Mouse (Mus musculus) lung, embryonic 14.5 days (tissue): Measurements from ENCODE around the gene H1foo. TPM values are rescaled to one million over a fixed set of nuclear protein-coding genes. Genes with fewer than 3 reads are reported as not detected.

Experiments
- ATAC-seq: fragments of 200-750 bp; cut with Nextera tagmentation; 2 replicates; pipeline ENCODE4 v1.8.0; 2017; ENCODE audit warnings: mild to moderate bottlenecking, moderate TSS enrichment, moderate library complexity; ENCODE audit not compliant: insufficient read depth
- DNase-seq: peaks from one replicate; pipeline ENCODE4 v3.0.0-alpha.2; 2015
- H3K27ac ChIP-seq: fragments of 300-500 bp; sonication (generic); 2 replicates; pipeline ENCODE4 v1.5.1; 2014; ENCODE audit warnings: low read depth, mild to moderate bottlenecking, moderate library complexity
- H3K27me3 ChIP-seq: fragments of 300-500 bp; sonication (generic); 2 replicates; pipeline ENCODE4 v1.6.1; 2014; ENCODE audit warnings: low read length, control low read depth; ENCODE audit not compliant: insufficient read depth
- H3K36me3 ChIP-seq: fragments of 300-500 bp; sonication (generic); 2 replicates; pipeline ENCODE4 v1.6.1; 2014; ENCODE audit warnings: control low read depth; ENCODE audit not compliant: insufficient read depth
- H3K4me1 ChIP-seq: fragments of 300-500 bp; sonication (generic); 2 replicates; pipeline ENCODE4 v1.6.1; 2014; ENCODE audit warnings: antibody characterized with exemption, control low read depth; ENCODE audit not compliant: insufficient read depth
- H3K4me2 ChIP-seq: fragments of 300-500 bp; sonication (generic); 2 replicates; pipeline ENCODE4 v1.6.1; 2014; ENCODE audit warnings: mild to moderate bottlenecking
- H3K4me3 ChIP-seq: fragments of 300-500 bp; sonication (generic); 2 replicates; pipeline ENCODE4 v1.5.1; 2014; ENCODE audit warnings: low read depth, low read length
- H3K9ac ChIP-seq: fragments of 300-500 bp; sonication (generic); 2 replicates; pipeline ENCODE4 v1.6.1; 2014
- H3K9me3 ChIP-seq: fragments of 300-500 bp; sonication (generic); 2 replicates; pipeline ENCODE4 v1.6.1; 2016; ENCODE audit warnings: low read depth, low read length, control low read depth
- CTCF ChIP-seq: IDR thresholded peaks from 2 replicates; pipeline ENCODE4 v1.5.1; 2016; ENCODE audit warnings: antibody characterized with exemption, low read depth
- WGBS: fragments of 180-500 bp; shearing (Covaris S2); extraction: QIAGEN DNeasy Blood & Tissue Kit; methylation state at CpG from one replicate; pipeline ENCODE4 v1.1.7; 2014; 5-methylcytosine and 5-hydroxymethylcytosine counted together
- polyA plus RNA-seq: library from polyadenylated mRNA; unstranded; fragments of >200 nt; fragmentation: Nextera tagmentation; extraction: Ambion mirVana; gene quantifications from 2 replicates; pipeline ENCODE4 v1.2.1, GENCODE M21; 2014

H1foo gene
- polyA plus RNA-seq, 1 experiment from 2014 or later: not detected

- no peak for DNase-seq
- H3K27me3 ChIP-seq: no peaks in the 10 kb centered on the region
- ATAC-seq: no peak
- H3K9me3 ChIP-seq: no peaks in the 10 kb centered on the region
- peaks cover 37% of the 10 kb centered on the region for H3K4me1 ChIP-seq
- no peak overlapping the region for H3K4me3 ChIP-seq
- no peak for TF ChIP-seq CTCF
- no peak overlapping the region for H3K27ac ChIP-seq
- H3K9ac ChIP-seq: no peak overlapping the region
- 91% methylated on average over 19 of the region's 19 CpGs for WGBS
- H3K4me2 ChIP-seq: no peak overlapping the region
- peaks cover 85% of the 10 kb centered on the region for H3K36me3 ChIP-seq
Measured at GRCm38 (mm10) chr6:115960322-115960721, 15.6 kb downstream of the H1foo start.

GRCm38 (mm10) chr6:115961743-115962142 is 17.0 kb downstream of the H1foo start:
- no peak for ATAC-seq
- H3K36me3 ChIP-seq: peaks cover 90% of the 10 kb centered on the region
- no peak overlapping the region for H3K4me2 ChIP-seq
- TF ChIP-seq CTCF: no peak
- H3K9ac ChIP-seq: no peak overlapping the region
- DNase-seq: no peak
- 80% methylated on average over 3 of the region's 3 CpGs for WGBS
- H3K9me3 ChIP-seq: no peaks in the 10 kb centered on the region
- peaks cover 27% of the 10 kb centered on the region for H3K4me1 ChIP-seq
- H3K4me3 ChIP-seq: no peak overlapping the region
- H3K27ac ChIP-seq: no peak overlapping the region
- H3K27me3 ChIP-seq: no peaks in the 10 kb centered on the region

- Histone ChIP-seq H3K9me3 (no peaks in the 10 kb centered on the region), H3K27me3 (no peaks in the 10 kb centered on the region), H3K27ac (no peak overlapping the region), H3K9ac (no peak overlapping the region), H3K4me3 (no peak overlapping the region), H3K36me3 (peaks cover 93% of the 10 kb centered on the region), H3K4me2 (no peak overlapping the region), H3K4me1 (peaks cover 22% of the 10 kb centered on the region)
- TF ChIP-seq CTCF: peak; percentile 69
- DNase-seq (no peak), ATAC-seq (no peak)
- WGBS: 55% methylated on average over 23 of the region's 23 CpGs
Measured at GRCm38 (mm10) chr6:115962439-115963085, 17.8 kb downstream of the H1foo start.

- H3K27ac ChIP-seq: no peak overlapping the region
- 63% methylated on average over 9 of the region's 9 CpGs for WGBS
- no peaks in the 10 kb centered on the region for H3K27me3 ChIP-seq
- H3K9ac ChIP-seq: no peak overlapping the region
- peaks cover 11% of the 10 kb centered on the region for H3K4me1 ChIP-seq
- no peaks in the 10 kb centered on the region for H3K9me3 ChIP-seq
- H3K4me3 ChIP-seq: no peak overlapping the region
- peaks cover 97% of the 10 kb centered on the region for H3K36me3 ChIP-seq
- ATAC-seq: no peak
- DNase-seq: no peak
- TF ChIP-seq CTCF: no peak
- H3K4me2 ChIP-seq: no peak overlapping the region
Measured at GRCm38 (mm10) chr6:115963656-115964055, 18.9 kb downstream of the H1foo start.

- WGBS: 93% methylated on average over 19 of the region's 19 CpGs
- peaks cover 96% of the 10 kb centered on the region for H3K36me3 ChIP-seq
- H3K4me3 ChIP-seq: no peak overlapping the region
Measured at GRCm38 (mm10) chr6:115966227-115966966, 21.7 kb downstream of the H1foo start.

DNA sequence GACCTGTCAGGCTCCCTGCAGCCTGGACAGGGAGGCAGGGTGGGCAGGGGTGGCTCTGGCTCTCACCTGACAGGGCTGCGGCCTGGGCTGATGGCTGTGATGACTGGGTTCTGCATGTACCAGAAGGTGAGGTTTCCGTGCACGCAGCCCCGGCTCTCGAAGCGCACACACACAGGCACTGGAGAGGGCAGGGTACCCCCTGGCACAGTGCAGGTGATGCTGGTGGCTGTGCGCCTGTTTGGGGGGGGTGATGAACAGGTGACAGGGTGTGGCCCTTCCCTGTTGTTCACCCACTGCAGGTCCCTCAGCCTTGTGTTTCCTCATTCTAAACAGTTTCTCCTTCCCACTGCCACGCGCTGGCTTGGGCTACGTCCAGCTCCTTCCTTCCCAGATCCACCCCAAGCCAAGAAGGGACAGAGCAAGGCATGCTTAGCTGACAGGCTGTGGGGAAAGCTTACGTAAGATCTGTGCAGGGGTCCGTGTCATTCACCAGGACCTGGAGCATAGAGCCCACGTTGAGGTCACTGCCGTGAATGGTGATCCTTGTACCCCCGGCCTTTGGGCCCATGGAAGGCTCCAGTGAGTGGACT is 22.6 kb downstream of the H1foo start:
- no peak overlapping the region for H3K4me3 ChIP-seq
- DNase-seq (no peak), ATAC-seq (no peak)
- no peak overlapping the region for H3K9ac ChIP-seq
- H3K9me3 ChIP-seq: no peaks in the 10 kb centered on the region
- no peaks in the 10 kb centered on the region for H3K27me3 ChIP-seq
- WGBS: 89% methylated on average over 15 of the region's 15 CpGs
- no peak overlapping the region for H3K27ac ChIP-seq
- peaks cover 13% of the 10 kb centered on the region for H3K4me1 ChIP-seq
- TF ChIP-seq CTCF: no peak
- peaks cover 95% of the 10 kb centered on the region for H3K36me3 ChIP-seq
- H3K4me2 ChIP-seq: no peak overlapping the region

More at GRCm38 (mm10) chr6:115966227-115966966, 21.7 kb downstream of the H1foo start:
- H3K27ac ChIP-seq: no peak overlapping the region
- no peak overlapping the region for H3K9ac ChIP-seq
- no peak for TF ChIP-seq CTCF
- H3K9me3 ChIP-seq: no peaks in the 10 kb centered on the region
- peaks cover 3% of the 10 kb centered on the region for H3K4me1 ChIP-seq
- ATAC-seq (no peak), DNase-seq (no peak)
- no peaks in the 10 kb centered on the region for H3K27me3 ChIP-seq
- no peak overlapping the region for H3K4me2 ChIP-seq

- Histone ChIP-seq H3K4me2 (no peak overlapping the region), H3K27ac (no peak overlapping the region), H3K9ac (no peak overlapping the region), H3K36me3 (peaks cover 94% of the 10 kb centered on the region), H3K4me3 (no peak overlapping the region), H3K9me3 (no peaks in the 10 kb centered on the region), H3K27me3 (no peaks in the 10 kb centered on the region), H3K4me1 (peaks cover 19% of the 10 kb centered on the region)
- DNase-seq (no peak), ATAC-seq (no peak)
- WGBS: 88% methylated on average over 5 of the region's 5 CpGs
- TF ChIP-seq CTCF: no peak
Measured at GRCm38 (mm10) chr6:115968086-115968485, 23.3 kb downstream of the H1foo start.
